Mouse (Mus musculus) kidney, adult 2 months (tissue): ENCODE data around the gene Clic4. TPM values are rescaled to one million over a fixed set of nuclear protein-coding genes. Genes with fewer than 3 reads are reported as not detected.

Source experiments
- DNase-seq: peaks from one replicate; pipeline ENCODE4 v3.0.0; 2021
- H3K27ac ChIP-seq: fragments of 200-500 bp; 2 replicates; pipeline ENCODE4 v1.5.1; 2012; ENCODE audit warnings: low read depth, low read length, control low read depth, inconsistent platforms; ENCODE audit not compliant: insufficient read depth
- H3K27me3 ChIP-seq: fragments of 200-500 bp; replicated peaks from 2 replicates; pipeline ENCODE4 v1.6.1; 2012; ENCODE audit warnings: mild to moderate bottlenecking, moderate library complexity, low read length, inconsistent platforms; ENCODE audit not compliant: control insufficient read depth, insufficient read depth
- H3K36me3 ChIP-seq: fragments of 200-500 bp; 2 replicates; pipeline ENCODE4 v1.6.1; 2012; ENCODE audit warnings: mild to moderate bottlenecking, moderate library complexity, low read length, inconsistent platforms; ENCODE audit not compliant: control insufficient read depth, insufficient read depth
- H3K4me1 ChIP-seq: fragments of 200-500 bp; 2 replicates; pipeline ENCODE4 v1.6.1; 2011; ENCODE audit warnings: low read length; ENCODE audit not compliant: control insufficient read depth, insufficient read depth
- H3K4me3 ChIP-seq: fragments of 200-500 bp; 2 replicates; pipeline ENCODE4 v1.5.1; 2011; ENCODE audit warnings: mild to moderate bottlenecking, low read depth, low read length, control low read depth; ENCODE audit not compliant: insufficient read depth
- CTCF ChIP-seq: fragments of 200-500 bp; conservative IDR thresholded peaks from 2 replicates; pipeline ENCODE4 v1.5.1; 2011; ENCODE audit warnings: low read depth, mild to moderate bottlenecking, control low read depth, low read length, moderate library complexity, mixed read lengths; ENCODE audit not compliant: insufficient read depth, insufficient read length
- POLR2A ChIP-seq: fragments of 200-500 bp; IDR thresholded peaks from one replicate; pipeline ENCODE4 v1.6.1; 2011; ENCODE audit warnings: low read depth, low read length, control low read depth
- WGBS: fragments of 180-500 bp; shearing (Covaris S2); methylation state at CpG from one replicate; pipeline ENCODE4 v1.1.7; 2018; 5-methylcytosine and 5-hydroxymethylcytosine counted together
- polyA plus RNA-seq: library from polyadenylated mRNA; depleted of rRNA; stranded (reverse); fragments of >200 nt; gene quantifications from 2 replicates; pipeline ENCODE4 v1.2.3, GENCODE M21; 2012

Gene Clic4
- polyA plus RNA-seq, 1 experiment, result 91.1 TPM

- H3K4me3 ChIP-seq, result no peak overlapping the region
- H3K4me1 ChIP-seq, result peaks cover 55% of the 10 kb centered on the region
- TF ChIP-seq POLR2A (no peak), CTCF (no peak)
- 62% methylated on average over 5 of the region's 5 CpGs for WGBS
- peaks cover 2% of the 10 kb centered on the region; the same call in 1 of the 2 replicates for H3K36me3 ChIP-seq
- DNase-seq, result no peak
- H3K27me3 ChIP-seq, result no peaks in the 10 kb centered on the region
- peak overlapping the region; percentile 89 for H3K27ac ChIP-seq
Observed at GRCm38 (mm10) chr4:135242383-135242782, 30.2 kb downstream of the Clic4 start.

GRCm38 (mm10) chr4:135241669-135242068 lies 30.9 kb downstream of the Clic4 start:
- H3K4me1 ChIP-seq, result peaks cover 49% of the 10 kb centered on the region
- peaks cover 2% of the 10 kb centered on the region; the same call in 1 of the 2 replicates for H3K36me3 ChIP-seq
- DNase-seq, result peak; percentile 73
- TF ChIP-seq CTCF, result no peak
- no peak for TF ChIP-seq POLR2A
- H3K27me3 ChIP-seq, result no peaks in the 10 kb centered on the region
- H3K27ac ChIP-seq, result peak overlapping the region; percentile 89
- H3K4me3 ChIP-seq, result no peak overlapping the region
- 11% methylated on average over 5 of the region's 5 CpGs for WGBS

- 0 out of 2 replicates have a peak overlapping the region, but pooled peaks have one; percentile 19 for H3K27ac ChIP-seq
- H3K4me1 ChIP-seq, result peaks cover 50% of the 10 kb centered on the region
- WGBS, result 47% methylated on average over 5 of the region's 5 CpGs
- no peak for DNase-seq
- no peak overlapping the region for H3K4me3 ChIP-seq
- TF ChIP-seq POLR2A, result no peak
- no peak for TF ChIP-seq CTCF
- peaks cover 2% of the 10 kb centered on the region; the same call in 1 of the 2 replicates for H3K36me3 ChIP-seq
- no peaks in the 10 kb centered on the region for H3K27me3 ChIP-seq
Observed at GRCm38 (mm10) chr4:135241106-135241505, 31.5 kb downstream of the Clic4 start.

- WGBS, result 57% methylated on average over 3 of the region's 3 CpGs
- Histone ChIP-seq H3K36me3 (peaks cover 2% of the 10 kb centered on the region; the same call in 1 of the 2 replicates), H3K4me1 (peaks cover 50% of the 10 kb centered on the region), H3K27me3 (no peaks in the 10 kb centered on the region), H3K4me3 (no peak overlapping the region), H3K27ac (no peak overlapping the region)
- TF ChIP-seq POLR2A, result no peak
- no peak for TF ChIP-seq CTCF
- no peak for DNase-seq
Observed at GRCm38 (mm10) chr4:135240329-135240728, 32.3 kb downstream of the Clic4 start.

- 33% methylated on average over 13 of the region's 13 CpGs for WGBS
- H3K27me3 ChIP-seq, result no peaks in the 10 kb centered on the region
- peaks cover 2% of the 10 kb centered on the region; the same call in 1 of the 2 replicates for H3K36me3 ChIP-seq
- DNase-seq, result no peak
- TF ChIP-seq POLR2A (no peak), CTCF (no peak)
- H3K4me3 ChIP-seq, result no peak overlapping the region
- H3K27ac ChIP-seq, result peak overlapping the region; percentile 12
- H3K4me1 ChIP-seq, result peaks cover 41% of the 10 kb centered on the region
Observed at GRCm38 (mm10) chr4:135238706-135239510, 33.7 kb downstream of the Clic4 start.

GRCm38 (mm10) chr4:135236658-135237057 lies 36.0 kb downstream of the Clic4 start:
- no peak for DNase-seq
- 75% methylated on average over 4 of the region's 4 CpGs for WGBS
- Histone ChIP-seq H3K4me1 (peaks cover 28% of the 10 kb centered on the region), H3K27me3 (no peaks in the 10 kb centered on the region), H3K36me3 (peaks cover 2% of the 10 kb centered on the region; the same call in 1 of the 2 replicates), H3K4me3 (no peak overlapping the region), H3K27ac (no peak overlapping the region)
- TF ChIP-seq CTCF, result no peak
- TF ChIP-seq POLR2A, result no peak

- peak; percentile 31 for DNase-seq
- Histone ChIP-seq H3K4me3 (no peak overlapping the region), H3K27me3 (no peaks in the 10 kb centered on the region), H3K4me1 (peaks cover 31% of the 10 kb centered on the region), H3K36me3 (peaks cover 2% of the 10 kb centered on the region; the same call in 1 of the 2 replicates), H3K27ac (no peak overlapping the region)
- 46% methylated on average over 8 of the region's 8 CpGs for WGBS
- TF ChIP-seq POLR2A (no peak), CTCF (no peak)
Observed at GRCm38 (mm10) chr4:135235546-135235945, 37.1 kb downstream of the Clic4 start.

GRCm38 (mm10) chr4:135232563-135232962 lies 40.1 kb downstream of the Clic4 start:
- Histone ChIP-seq H3K27ac (no peak overlapping the region), H3K36me3 (no peaks in the 10 kb centered on the region), H3K4me3 (no peak overlapping the region), H3K27me3 (no peaks in the 10 kb centered on the region), H3K4me1 (peaks cover 14% of the 10 kb centered on the region)
- DNase-seq, result peak; percentile 17
- WGBS, result 37% methylated on average over 5 of the region's 5 CpGs
- no peak for TF ChIP-seq CTCF
- no peak for TF ChIP-seq POLR2A
